Comparison of ENCODE assay signal across 23 mouse cellular contexts in the genomic region with DNA sequence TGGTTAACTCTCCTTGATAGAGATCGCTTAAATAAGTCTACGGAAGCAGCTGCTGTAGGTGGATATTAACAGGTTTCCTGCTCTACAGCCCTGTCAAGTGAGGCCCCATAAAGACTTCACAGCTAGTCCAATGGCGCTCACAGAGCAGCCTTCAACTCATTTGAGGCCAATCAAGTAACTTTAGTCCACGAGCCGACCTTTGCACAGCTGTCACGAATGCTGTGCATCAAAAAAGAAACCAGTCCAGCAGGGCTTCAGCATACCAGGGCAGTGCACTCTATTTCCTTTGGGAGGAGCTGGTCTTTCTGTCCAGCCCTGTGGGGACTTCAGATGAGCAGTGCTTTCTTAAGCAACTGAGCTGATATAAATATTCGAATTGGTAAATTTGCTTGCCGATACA.
A peak's percentile ranks its signal among the peaks of the same experiment; 100 is the strongest.
DNase-seq lines count a peak whose midpoint lies in the region; ATAC-seq and TF ChIP-seq lines count a peak whose summit lies in the region.
"Had no signal": no experiment of that assay in that cellular context is flagged by ENCODE, and none has a peak within 500 bp of the region (broad histone marks: within the 10 kb centered on the region; RNA-seq: fewer than 3 reads in every experiment).

No protein-coding gene starts in this region.

- H3K36me3 ChIP-seq in kidney, embryonic 14.5 days (ENCODE audit: control insufficient read depth, insufficient read depth, low read length): no peaks in the 10 kb centered on the region
- no peaks in the 10 kb centered on the region for H3K36me3 ChIP-seq in embryonic facial prominence, embryonic 12.5 days
- H3K36me3 ChIP-seq in intestine, postnatal 0 days (ENCODE audit: control insufficient read depth, insufficient read depth): no peaks in the 10 kb centered on the region
- H3K36me3 ChIP-seq: embryonic facial prominence, embryonic 13.5 days; heart, embryonic 15.5 days; hindbrain, embryonic 15.5 days; limb, embryonic 15.5 days; midbrain, embryonic 12.5 days; neural tube, embryonic 15.5 days; stomach, embryonic 15.5 days had no signal

- no peaks in the 10 kb centered on the region for H3K4me1 ChIP-seq in kidney, embryonic 14.5 days (ENCODE audit: control insufficient read depth, insufficient read depth, low read length)
- no peaks in the 10 kb centered on the region for H3K4me1 ChIP-seq in embryonic facial prominence, embryonic 12.5 days
- no peaks in the 10 kb centered on the region for H3K4me1 ChIP-seq in intestine, postnatal 0 days (replicated peaks; ENCODE audit: control insufficient read depth, insufficient read depth, low read length)
- H3K4me1 ChIP-seq: embryonic facial prominence, embryonic 13.5 days; heart, embryonic 15.5 days; hindbrain, embryonic 15.5 days; limb, embryonic 15.5 days; midbrain, embryonic 12.5 days; stomach, embryonic 15.5 days had no signal

- no peaks in the 10 kb centered on the region for H3K9me3 ChIP-seq in kidney, embryonic 14.5 days (ENCODE audit: control insufficient read depth, low read length)
- H3K9me3 ChIP-seq in embryonic facial prominence, embryonic 12.5 days: no peaks in the 10 kb centered on the region
- no peaks in the 10 kb centered on the region for H3K9me3 ChIP-seq in intestine, postnatal 0 days (ENCODE audit: control insufficient read depth)
- H3K9me3 ChIP-seq: embryonic facial prominence, embryonic 13.5 days; heart, embryonic 15.5 days; hindbrain, embryonic 15.5 days; limb, embryonic 15.5 days; midbrain, embryonic 12.5 days; neural tube, embryonic 15.5 days; stomach, embryonic 15.5 days had no signal

- H3K9ac ChIP-seq in kidney, embryonic 14.5 days (ENCODE audit: low read depth, low read length): no peak overlapping the region
- no peak overlapping the region for H3K9ac ChIP-seq in embryonic facial prominence, embryonic 12.5 days
- no peak overlapping the region for H3K9ac ChIP-seq in intestine, postnatal 0 days (ENCODE audit: low read depth, low read length)
- H3K9ac ChIP-seq: embryonic facial prominence, embryonic 13.5 days; forebrain, postnatal 0 days; heart, embryonic 15.5 days; hindbrain, embryonic 15.5 days; limb, embryonic 15.5 days; midbrain, embryonic 12.5 days; neural tube, embryonic 15.5 days; stomach, embryonic 15.5 days had no signal

- no peak for DNase-seq in kidney, adult 18-20 months
- DNase-seq in Muller cell, postnatal 12 days (ENCODE audit: inconsistent ontology term): peak; percentile 20
- DNase-seq in ovary, adult 18-20 months (ENCODE audit: low spot score): no peak
- no peak for DNase-seq in spleen, postnatal 14 days (ENCODE audit: low spot score in 2 of 2)
- no peak for DNase-seq in layer of hippocampus, adult 2 months (ENCODE audit: low spot score in 2 of 2)
- DNase-seq: cerebellum, postnatal 10 days; forebrain, postnatal 0 days; heart, adult 18-20 months; kidney, postnatal 14 days; lung, postnatal 14 days; thymus, adult 2 months had no signal

- TF ChIP-seq CTCF in intestine, postnatal 0 days (IDR thresholded peaks at IDR 0.05; ENCODE audit: low read depth): peak; percentile 55
- TF ChIP-seq CTCF in layer of hippocampus, adult 2 months (conservative IDR thresholded peaks at IDR 0.05): no peak

- no peak overlapping the region for H3K4me2 ChIP-seq in kidney, embryonic 14.5 days (replicated peaks; ENCODE audit: low read depth, low read length)
- no peak overlapping the region for H3K4me2 ChIP-seq in embryonic facial prominence, embryonic 12.5 days (replicated peaks)
- H3K4me2 ChIP-seq in intestine, postnatal 0 days (replicated peaks; ENCODE audit: low read depth): peak overlapping the region; percentile 30; the same call in 1 of the 2 replicates
- H3K4me2 ChIP-seq: embryonic facial prominence, embryonic 13.5 days; heart, embryonic 15.5 days; hindbrain, embryonic 15.5 days; limb, embryonic 15.5 days; midbrain, embryonic 12.5 days; neural tube, embryonic 15.5 days; stomach, embryonic 15.5 days had no signal

- H3K27ac ChIP-seq in kidney, embryonic 14.5 days (ENCODE audit: low read depth, low read length): no peak overlapping the region
- H3K27ac ChIP-seq in embryonic facial prominence, embryonic 12.5 days: no peak overlapping the region
- H3K27ac ChIP-seq in intestine, postnatal 0 days (ENCODE audit: low read depth, low read length): no peak overlapping the region
- no peak overlapping the region for H3K27ac ChIP-seq in layer of hippocampus, adult 2 months
- H3K27ac ChIP-seq: embryonic facial prominence, embryonic 13.5 days; heart, embryonic 15.5 days; hindbrain, embryonic 15.5 days; limb, embryonic 15.5 days; midbrain, embryonic 12.5 days; neural tube, embryonic 15.5 days; stomach, embryonic 15.5 days had no signal

- ATAC-seq in kidney, embryonic 14.5 days (ENCODE audit: low FRiP score, low TSS enrichment): 0 out of 2 replicates have a peak, but pooled peaks have one; percentile 43
- peak; percentile 41; the same call in 1 of the 2 replicates for ATAC-seq in embryonic facial prominence, embryonic 12.5 days (ENCODE audit: insufficient number of reproducible peaks, insufficient read depth, low FRiP score, low TSS enrichment)
- ATAC-seq in intestine, postnatal 0 days: peak; percentile 99
- ATAC-seq: forebrain, postnatal 0 days; Patski had no signal

- 40% methylated on average over 8 of the region's 8 CpGs for WGBS in kidney, embryonic 14.5 days
- 45% methylated on average over 8 of the region's 8 CpGs for WGBS in embryonic facial prominence, embryonic 12.5 days
- WGBS in intestine, postnatal 0 days: 38% methylated on average over 8 of the region's 8 CpGs

- no peak overlapping the region for H3K4me3 ChIP-seq in kidney, embryonic 14.5 days (ENCODE audit: low read length)
- no peak overlapping the region for H3K4me3 ChIP-seq in embryonic facial prominence, embryonic 12.5 days
- H3K4me3 ChIP-seq in intestine, postnatal 0 days (ENCODE audit: low read depth, low read length): no peak overlapping the region
- H3K4me3 ChIP-seq in layer of hippocampus, adult 2 months: no peak overlapping the region
- H3K4me3 ChIP-seq: embryonic facial prominence, embryonic 13.5 days; heart, embryonic 15.5 days; hindbrain, embryonic 15.5 days; limb, embryonic 15.5 days; midbrain, embryonic 12.5 days; myocyte; neural tube, embryonic 15.5 days; stomach, embryonic 15.5 days had no signal

- no peaks in the 10 kb centered on the region for H3K27me3 ChIP-seq in kidney, embryonic 14.5 days (ENCODE audit: control insufficient read depth, insufficient read depth, low read length)
- no peaks in the 10 kb centered on the region for H3K27me3 ChIP-seq in embryonic facial prominence, embryonic 12.5 days
- H3K27me3 ChIP-seq in intestine, postnatal 0 days (replicated peaks; ENCODE audit: control insufficient read depth, insufficient read depth, low read length): no peaks in the 10 kb centered on the region
- H3K27me3 ChIP-seq: embryonic facial prominence, embryonic 13.5 days; heart, embryonic 15.5 days; hindbrain, embryonic 15.5 days; limb, embryonic 15.5 days; midbrain, embryonic 12.5 days; neural tube, embryonic 15.5 days; Patski; stomach, embryonic 15.5 days had no signal

Comparison
In these comparisons a context has a peak if more than half of its experiments do, and no peak if none do; other contexts are left out.
1. ATAC-seq: peak in every context shown above with its lines; median percentile 99 in intestine, postnatal 0 days; 43 in kidney, embryonic 14.5 days; 41 in embryonic facial prominence, embryonic 12.5 days.